Mouse (Mus musculus): ENCODE measurements around the gene P2rx6.

Gene P2rx6

DNA sequence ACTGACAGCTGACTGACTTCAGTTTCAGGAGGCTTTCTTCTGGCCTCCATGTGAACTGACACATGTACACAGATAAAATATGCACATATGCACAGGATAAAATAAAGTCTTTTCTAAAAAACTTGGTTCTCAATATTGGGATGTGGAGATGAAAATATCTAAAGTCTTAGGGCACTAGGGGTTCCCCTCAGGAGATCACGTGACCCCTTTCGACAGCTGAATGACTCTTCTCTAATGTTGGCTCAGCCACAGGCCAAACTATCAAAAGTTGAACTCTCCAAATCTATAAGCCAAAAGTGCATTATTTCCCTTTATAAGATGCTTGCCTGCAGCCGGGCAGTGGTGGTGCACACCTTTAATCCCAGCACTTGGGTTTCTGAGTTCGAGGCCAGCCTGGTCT lies 5.5 kb upstream of the P2rx6 start:
- TF ChIP-seq GATA4 (IDR thresholded peaks at IDR 0.05; ENCODE audit: insufficient replicate concordance, low read length), result no peak

DNA sequence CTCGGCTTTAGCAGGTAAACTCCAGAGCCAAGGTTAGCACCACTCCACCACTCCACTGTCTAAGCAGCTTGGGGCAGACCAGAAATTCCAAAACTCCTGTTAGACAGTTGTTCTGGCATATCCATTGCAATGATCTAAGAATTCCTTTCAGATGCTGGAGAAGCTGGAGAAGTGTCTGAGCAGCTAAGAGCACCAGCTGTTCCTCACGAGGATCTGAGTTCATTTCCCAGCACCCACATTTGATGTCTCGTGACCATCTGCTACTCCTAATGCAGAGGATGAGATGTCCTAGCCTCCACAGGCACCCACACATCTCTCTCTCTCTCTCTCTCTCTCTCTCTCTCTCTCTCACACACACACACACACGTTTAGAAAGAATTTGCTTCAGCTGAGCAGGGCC lies 4.8 kb upstream of the P2rx6 start:
- TF ChIP-seq GATA4 (IDR thresholded peaks at IDR 0.05; ENCODE audit: insufficient replicate concordance, low read length), result no peak

DNA sequence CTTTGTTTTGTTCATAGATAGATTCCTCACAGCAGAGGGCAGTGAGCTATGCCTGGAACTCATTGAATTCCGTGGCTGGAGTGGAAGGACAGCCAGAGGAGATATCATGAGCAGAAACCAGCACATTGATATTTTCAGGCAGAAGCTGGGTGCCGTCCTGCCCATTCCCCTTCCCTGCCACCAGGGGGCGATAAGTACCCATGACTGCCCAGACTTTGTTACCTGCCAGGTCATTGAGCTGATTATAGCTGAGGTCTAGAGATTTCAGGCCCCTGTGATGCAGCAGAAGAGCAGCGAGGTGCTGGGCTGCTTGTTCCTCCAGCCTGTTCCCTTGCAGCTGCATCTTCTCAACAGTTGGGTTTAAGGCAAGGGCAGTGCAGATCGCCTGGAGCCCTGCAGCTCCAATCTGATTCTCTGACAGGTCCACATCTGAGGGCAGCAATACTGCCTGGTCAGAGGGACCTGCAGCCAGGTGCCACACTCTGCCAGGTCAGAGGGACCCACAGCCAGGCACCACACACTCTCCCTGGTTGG lies 3.7 kb upstream of the P2rx6 start:
- no peak for TF ChIP-seq GATA4 (IDR thresholded peaks at IDR 0.05; ENCODE audit: insufficient replicate concordance, low read length)

DNA sequence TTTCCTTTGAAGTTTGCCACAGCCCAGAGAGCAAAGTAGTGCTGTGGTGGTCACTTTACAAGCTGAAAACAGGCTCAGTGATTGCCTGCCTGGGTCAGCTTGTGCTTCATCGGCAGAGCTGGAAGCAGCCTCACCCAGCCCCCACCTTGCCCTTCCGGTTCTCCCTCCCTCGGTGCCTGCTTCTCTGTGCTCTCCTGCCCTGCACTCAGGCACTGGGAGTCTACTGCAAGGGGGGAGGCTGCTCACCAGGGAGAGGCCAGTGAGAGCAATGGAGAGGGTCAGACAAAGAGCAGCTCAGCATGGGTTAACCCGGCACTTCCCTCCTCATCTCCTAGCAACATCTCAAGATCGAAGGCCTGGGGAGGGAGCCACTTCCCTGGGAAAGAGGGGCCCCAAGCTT lies 2.9 kb upstream of the P2rx6 start:
- no peak for TF ChIP-seq GATA4 (IDR thresholded peaks at IDR 0.05; ENCODE audit: insufficient replicate concordance, low read length)

DNA sequence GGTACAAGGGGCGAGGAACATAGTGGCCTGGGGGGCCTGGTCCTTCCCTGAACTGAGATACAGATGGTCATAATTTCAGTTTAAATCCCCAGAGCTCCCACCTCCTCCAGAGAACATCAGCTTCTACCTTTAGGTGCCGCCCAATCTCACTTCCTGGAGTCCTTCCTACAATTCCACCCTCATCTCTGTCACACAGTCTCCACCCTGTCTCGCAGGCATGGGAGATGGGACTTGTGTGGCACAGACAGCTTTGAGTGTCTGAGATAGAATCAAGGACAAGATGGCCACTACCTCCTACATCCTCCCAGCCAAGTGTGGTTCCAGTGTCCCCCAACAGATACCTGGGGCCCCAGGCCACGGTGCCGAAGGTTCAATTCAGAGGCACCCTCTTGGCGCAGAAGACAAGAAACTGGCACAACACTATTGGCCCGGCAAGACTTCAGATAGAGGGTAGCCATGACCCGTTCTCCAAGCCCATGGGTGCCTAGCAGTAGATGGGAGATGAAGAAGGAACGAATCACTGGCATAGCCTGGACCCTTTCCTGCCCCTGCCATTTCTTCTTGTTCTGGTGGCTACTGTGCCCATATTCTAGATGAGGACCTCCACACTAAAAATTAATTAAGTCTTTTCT lies 2.2 kb upstream of the P2rx6 start:
- no peak for TF ChIP-seq GATA4 (IDR thresholded peaks at IDR 0.05; ENCODE audit: insufficient replicate concordance, low read length)

DNA sequence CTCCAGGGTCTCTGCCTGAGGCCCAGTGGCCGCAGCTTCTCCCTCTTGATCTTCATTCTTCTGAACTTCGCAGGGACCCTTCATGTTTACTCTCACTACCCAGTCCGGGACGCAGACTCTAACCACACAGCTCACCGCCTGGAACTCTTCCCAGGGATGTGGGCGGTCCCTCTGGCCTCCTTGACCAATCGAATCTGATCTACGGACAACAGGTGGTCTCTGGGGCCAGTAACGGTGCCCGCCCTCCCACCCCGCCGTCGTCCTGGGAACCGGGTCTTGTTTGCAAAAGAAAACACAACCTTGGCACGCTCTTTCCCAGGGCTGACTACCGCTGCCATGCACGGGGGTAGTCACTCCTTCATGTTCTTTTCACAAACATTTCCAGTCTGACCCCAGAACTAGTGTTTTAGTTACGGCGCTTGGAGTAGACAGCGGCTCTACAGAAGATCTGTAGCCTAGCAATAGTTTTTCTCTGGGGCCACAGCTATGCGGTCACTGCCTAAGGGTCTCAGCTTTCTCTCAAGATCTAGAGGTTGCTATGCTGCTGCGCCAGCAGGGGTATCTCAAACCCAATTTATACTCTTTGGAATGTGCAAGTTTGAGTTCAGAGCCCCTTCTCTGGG lies 446 bp upstream of the P2rx6 start, which contains the start of gene Lrrc74b:
Gene Lrrc74b, minus strand, starts transcription at position 120 of the 623 bp plus-strand sequence.
- TF ChIP-seq GATA4 (IDR thresholded peaks at IDR 0.05; ENCODE audit: insufficient replicate concordance, low read length), result no peak

DNA sequence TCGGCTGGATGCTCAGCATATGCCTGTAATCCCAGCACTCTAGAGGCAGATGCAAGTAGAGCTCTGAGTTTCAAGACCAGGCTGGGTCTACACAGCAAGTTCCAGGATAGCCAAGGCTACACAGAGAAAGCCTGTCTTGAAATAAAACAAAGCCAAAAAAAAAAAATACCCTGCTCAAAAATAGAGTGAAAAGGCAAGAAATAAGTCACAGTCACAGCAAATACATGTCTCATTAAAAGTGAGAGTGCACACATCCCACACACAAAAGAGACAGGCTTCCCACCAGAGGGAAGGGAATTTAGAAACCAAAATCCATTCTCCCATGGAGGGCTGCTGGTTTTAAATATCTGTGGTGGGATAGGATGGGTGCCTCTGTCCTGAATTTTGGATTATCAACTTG lies 1.9 kb downstream of the P2rx6 start:
- TF ChIP-seq GATA4 (IDR thresholded peaks at IDR 0.05; ENCODE audit: insufficient replicate concordance, low read length), result no peak

DNA sequence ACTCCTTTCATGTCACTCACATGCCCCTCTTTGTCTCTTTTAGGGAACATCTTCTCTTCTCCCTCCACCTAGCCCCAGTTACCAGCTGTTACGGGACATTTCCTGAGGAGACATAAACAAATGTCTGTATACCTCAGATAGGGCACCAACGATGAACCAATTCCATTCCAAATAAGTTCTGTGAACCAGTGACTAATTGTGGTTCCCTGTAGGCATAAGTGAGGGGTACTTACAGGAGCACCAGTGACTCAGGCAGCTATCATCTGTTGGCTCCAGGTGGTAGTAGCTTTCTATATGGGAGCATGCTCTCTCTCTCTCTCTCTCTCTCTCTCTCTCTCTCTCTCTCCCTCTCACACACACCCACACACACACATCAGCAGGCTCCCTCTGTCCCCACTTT lies 2.5 kb downstream of the P2rx6 start:
- no peak for TF ChIP-seq GATA4 (IDR thresholded peaks at IDR 0.05; ENCODE audit: insufficient replicate concordance, low read length)

DNA sequence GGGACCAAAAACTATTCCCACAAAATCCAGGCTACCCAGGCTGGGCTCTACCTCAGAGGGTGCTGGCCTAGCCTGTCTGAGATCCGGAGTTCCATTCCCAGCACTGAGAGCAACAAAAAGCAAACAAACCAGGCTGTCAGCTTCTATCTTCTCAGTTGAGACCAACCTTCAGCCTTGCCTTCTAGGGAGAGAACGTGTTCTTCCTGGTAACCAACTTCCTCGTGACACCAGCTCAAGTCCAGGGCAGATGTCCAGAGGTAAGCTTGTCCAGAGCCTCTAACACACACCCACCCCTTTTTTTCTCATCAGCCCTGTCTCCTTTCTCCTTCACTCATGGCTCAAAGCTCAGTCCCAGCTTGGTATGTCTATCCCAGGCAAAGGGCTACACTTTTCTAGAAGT lies 3.1 kb downstream of the P2rx6 start:
- no peak for TF ChIP-seq GATA4 (IDR thresholded peaks at IDR 0.05; ENCODE audit: insufficient replicate concordance, low read length)

DNA sequence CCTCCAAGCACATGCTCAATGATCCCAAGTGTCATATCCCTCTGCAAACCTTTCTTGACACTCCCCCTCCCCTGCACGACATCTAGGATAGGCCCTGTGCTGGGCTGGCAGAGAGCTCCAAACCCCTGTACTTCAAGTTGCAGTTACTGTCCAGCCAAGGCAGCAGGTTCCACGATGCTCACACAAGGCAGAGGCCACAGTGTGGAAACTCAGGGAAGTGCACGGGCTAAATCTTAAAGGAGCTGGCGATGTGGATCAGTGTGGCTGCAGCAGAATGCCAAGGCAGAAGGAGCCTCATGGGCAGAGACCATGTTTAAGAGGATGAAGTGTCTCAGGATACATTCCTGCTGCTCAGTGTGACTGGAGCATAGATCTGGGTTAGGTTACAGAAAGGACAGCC lies 4.5 kb downstream of the P2rx6 start:
- TF ChIP-seq GATA4 (IDR thresholded peaks at IDR 0.05; ENCODE audit: insufficient replicate concordance, low read length), result no peak

DNA sequence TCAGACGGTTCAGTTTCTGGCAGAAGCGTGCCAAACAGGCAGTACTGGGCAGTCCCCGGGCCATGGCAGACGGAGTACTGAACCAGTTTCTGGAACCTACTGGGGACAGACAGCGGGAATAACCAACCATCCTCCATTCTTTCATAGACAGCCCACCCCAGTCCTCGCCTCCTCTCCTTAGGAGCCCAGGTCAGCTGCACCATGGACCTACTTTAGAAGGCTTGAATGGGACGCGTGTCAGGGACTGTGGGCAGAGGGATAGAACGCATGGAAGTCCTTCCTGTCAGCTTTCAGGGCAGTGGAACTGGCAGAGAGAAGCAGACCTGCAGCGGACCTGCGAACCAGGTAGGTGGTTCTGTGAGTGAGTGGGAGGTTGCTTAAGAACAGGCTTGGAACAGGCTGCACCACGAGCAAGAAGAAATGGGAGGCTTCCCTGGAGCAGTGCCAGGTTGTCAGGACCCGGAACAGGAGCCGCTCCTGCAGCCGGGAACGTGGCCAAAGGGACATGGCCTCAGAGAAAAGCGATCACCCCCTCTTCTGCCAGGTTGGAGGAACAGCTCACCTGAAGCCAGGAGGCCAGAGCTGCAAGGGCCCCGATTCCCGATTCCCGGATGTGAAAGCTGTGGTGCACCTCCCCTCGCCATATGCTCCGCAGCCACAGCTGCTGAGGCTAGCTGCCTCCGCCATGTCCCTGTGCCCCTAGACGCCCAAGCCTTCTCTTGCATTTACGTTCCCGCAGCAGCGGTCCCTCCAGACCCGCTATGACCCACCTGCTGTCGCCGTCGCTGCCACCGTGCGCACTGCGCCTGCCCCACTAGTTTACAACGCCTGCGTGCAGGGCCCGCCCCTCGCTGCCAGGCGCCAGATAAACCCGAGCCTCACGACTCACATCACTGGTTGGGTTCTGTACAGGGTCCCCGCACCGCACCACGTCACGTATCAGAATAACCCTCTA lies 14.5 kb downstream of the P2rx6 start:
- no peak for TF ChIP-seq GATA4 (IDR thresholded peaks at IDR 0.05; ENCODE audit: insufficient replicate concordance, low read length)

DNA sequence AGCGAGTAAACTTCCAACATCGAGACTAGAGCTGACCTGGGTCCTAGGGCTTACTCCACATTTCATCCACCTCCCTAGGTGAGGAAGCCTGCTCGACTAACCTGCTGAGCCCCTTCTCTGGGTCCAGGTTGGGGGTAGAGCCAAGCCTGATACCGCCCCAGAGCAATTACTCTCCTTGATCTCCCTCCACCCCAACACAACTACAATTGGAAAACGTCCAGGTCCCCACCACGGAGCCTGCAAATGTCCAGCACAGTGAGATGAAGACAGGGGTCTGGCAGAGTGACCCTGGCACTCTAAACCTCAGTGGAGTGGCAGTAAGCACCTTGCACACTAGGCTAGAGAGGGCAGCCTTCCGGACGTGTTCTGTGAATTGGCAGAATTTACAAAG lies 15.1 kb downstream of the P2rx6 start:
- TF ChIP-seq GATA4 (IDR thresholded peaks at IDR 0.05; ENCODE audit: insufficient replicate concordance, low read length), result no peak

DNA sequence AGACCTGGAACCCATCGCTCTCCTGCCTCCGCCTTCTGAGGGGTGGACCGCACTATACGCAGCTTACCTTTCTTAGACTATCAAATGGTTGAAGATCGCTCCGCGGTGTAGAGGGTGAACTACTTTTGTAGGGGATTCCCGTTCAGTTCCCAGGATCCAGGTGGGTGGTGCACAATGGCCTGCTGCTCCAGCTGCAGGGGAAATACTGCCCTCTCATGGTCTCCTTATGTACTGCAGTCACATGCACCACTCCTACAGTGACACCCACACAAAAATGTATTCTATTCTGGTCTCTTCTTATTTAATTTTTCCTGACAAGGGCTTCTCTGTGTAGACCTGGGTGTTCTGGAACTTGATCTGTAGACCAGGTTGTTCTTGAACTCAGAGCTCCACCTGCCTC lies 21.4 kb downstream of the P2rx6 start, which contains the start of gene Slc7a4:
Gene Slc7a4, minus strand, starts transcription at position 151 of the 400 bp plus-strand sequence.
- TF ChIP-seq GATA4 (IDR thresholded peaks at IDR 0.05; ENCODE audit: insufficient replicate concordance, low read length), result no peak

DNA sequence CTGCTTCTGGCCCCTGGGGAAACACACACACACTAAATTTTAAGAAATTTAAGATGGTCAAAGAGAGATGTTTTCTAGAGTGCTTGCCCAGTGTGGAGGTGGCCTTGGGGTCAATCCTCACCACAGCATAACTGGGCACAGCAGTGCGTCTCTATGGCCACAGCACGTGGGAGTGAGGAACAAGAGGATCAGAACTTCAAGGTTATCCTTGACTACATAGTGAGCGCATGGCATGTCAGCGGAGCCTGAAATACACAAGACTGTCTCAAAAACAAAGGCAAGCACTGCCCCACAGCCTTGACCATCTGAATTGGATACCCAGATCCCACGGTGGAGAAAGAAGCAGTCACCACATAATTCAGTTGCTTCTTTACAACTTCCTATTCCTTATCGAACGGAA lies 22.9 kb downstream of the P2rx6 start:
- no peak for TF ChIP-seq GATA4 (IDR thresholded peaks at IDR 0.05; ENCODE audit: insufficient replicate concordance, low read length)

DNA sequence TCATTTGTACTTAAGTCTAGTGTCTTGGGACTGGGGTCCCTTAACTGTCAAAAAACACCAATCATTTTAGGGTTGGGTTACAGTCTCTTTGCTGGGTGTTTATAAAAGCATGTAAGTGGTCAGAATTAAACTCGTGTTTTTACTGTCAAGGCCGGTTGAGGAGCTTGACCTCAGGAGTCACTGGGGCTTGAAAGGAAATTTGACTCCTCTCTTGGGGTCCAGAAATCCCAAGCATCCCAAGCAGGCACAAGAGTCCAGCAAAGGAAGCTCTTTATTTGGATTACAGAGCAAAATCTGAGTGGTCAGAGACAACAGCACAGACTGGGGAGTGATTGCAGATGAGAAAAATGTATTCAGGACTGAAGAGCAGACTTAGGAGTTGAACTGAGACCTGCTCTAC lies 29.0 kb downstream of the P2rx6 start:
- TF ChIP-seq GATA4 (IDR thresholded peaks at IDR 0.05; ENCODE audit: insufficient replicate concordance, low read length), result no peak

Measured in liver, adult (tissue).